Mouse (Mus musculus) WW6 (cell line): ENCODE data around the gene Qser1.

Experiments used
- DNase-seq: peaks from one replicate; pipeline ENCODE4 v3.0.0-alpha.2; 2013; ENCODE audit warnings: low read depth, low spot score

Qser1 gene

GRCm38 (mm10) chr2:104736241-104736640 is 80.3 kb downstream of the Qser1 start:
- DNase-seq, result no peak

- DNase-seq, result no peak
Observed at GRCm38 (mm10) chr2:104732562-104733256, 83.9 kb downstream of the Qser1 start.

- DNase-seq, result no peak
Observed at GRCm38 (mm10) chr2:104732033-104732444, 84.5 kb downstream of the Qser1 start.

GRCm38 (mm10) chr2:104727369-104727768 is 89.2 kb downstream of the Qser1 start:
- DNase-seq, result no peak

GRCm38 (mm10) chr2:104722021-104722420 is 94.5 kb downstream of the Qser1 start:
- no peak for DNase-seq

- DNase-seq, result no peak
Observed at GRCm38 (mm10) chr2:104717827-104718226, 98.7 kb downstream of the Qser1 start.

GRCm38 (mm10) chr2:104717231-104717735 is 99.3 kb downstream of the Qser1 start:
- DNase-seq, result no peak

- DNase-seq, result no peak
Observed at GRCm38 (mm10) chr2:104716279-104716678, 100.3 kb downstream of the Qser1 start, which contains the start of gene Pin1rt1. TSS of gene Pin1rt1 (minus strand) at chr2:104716379.

GRCm38 (mm10) chr2:104714254-104714691 is 102.3 kb downstream of the Qser1 start:
- no peak for DNase-seq

GRCm38 (mm10) chr2:104712486-104712809 is 104.1 kb downstream of the Qser1 start:
- no peak for DNase-seq

- DNase-seq, result no peak
Observed at GRCm38 (mm10) chr2:104711585-104712485, 104.7 kb downstream of the Qser1 start, which contains the start of gene Tcp11l1. TSS of gene Tcp11l1 (minus strand) at chr2:104712169.

- no peak for DNase-seq
Observed at GRCm38 (mm10) chr2:104710670-104711370, 105.7 kb downstream of the Qser1 start.

GRCm38 (mm10) chr2:104709786-104710337 is 106.7 kb downstream of the Qser1 start:
- DNase-seq, result no peak
